Mouse (Mus musculus) intestine, embryonic 15.5 days (tissue): ENCODE measurements around the gene Gm16253. TPM values are rescaled to one million over a fixed set of nuclear protein-coding genes. Genes with fewer than 3 reads are reported as not detected.

Experiments used
- ATAC-seq: fragments of 200-750 bp; cut with Nextera tagmentation; 2 replicates; pipeline ENCODE4 v1.8.0; 2017; ENCODE audit warnings: moderate TSS enrichment, moderate library complexity
- H3K27ac ChIP-seq: fragments of 300-500 bp; sonication (generic); 2 replicates; pipeline ENCODE4 v1.5.1; 2015; ENCODE audit warnings: mild to moderate bottlenecking, inconsistent platforms
- H3K27me3 ChIP-seq: fragments of 300-500 bp; sonication (generic); replicated peaks from 2 replicates; pipeline ENCODE4 v1.6.1; 2015; ENCODE audit warnings: inconsistent platforms
- H3K36me3 ChIP-seq: fragments of 300-500 bp; sonication (generic); 2 replicates; pipeline ENCODE4 v1.6.1; 2015; ENCODE audit warnings: inconsistent platforms
- H3K4me1 ChIP-seq: fragments of 300-500 bp; sonication (generic); replicated peaks from 2 replicates; pipeline ENCODE4 v1.6.1; 2015; ENCODE audit warnings: inconsistent platforms
- H3K4me2 ChIP-seq: fragments of 300-500 bp; sonication (generic); replicated peaks from 2 replicates; pipeline ENCODE4 v1.6.1; 2015; ENCODE audit warnings: mild to moderate bottlenecking, inconsistent platforms
- H3K4me3 ChIP-seq: fragments of 300-500 bp; sonication (generic); replicated peaks from 2 replicates; pipeline ENCODE4 v1.5.1; 2015; ENCODE audit warnings: inconsistent platforms
- H3K9ac ChIP-seq: fragments of 300-500 bp; sonication (generic); 2 replicates; pipeline ENCODE4 v1.6.1; 2015; ENCODE audit warnings: inconsistent platforms
- H3K9me3 ChIP-seq: fragments of 300-500 bp; sonication (generic); 2 replicates; pipeline ENCODE4 v1.6.1; 2016; ENCODE audit warnings: inconsistent platforms
- WGBS: fragments of 180-500 bp; shearing (Covaris S2); methylation state at CpG from one replicate; pipeline ENCODE4 v1.1.7; 2015; 5-methylcytosine and 5-hydroxymethylcytosine counted together
- polyA plus RNA-seq: library from polyadenylated mRNA; unstranded; fragments of >200 nt; fragmentation: Nextera tagmentation; extraction: Ambion mirVana; gene quantifications from 2 replicates; pipeline ENCODE4 v1.2.1, GENCODE M21; 2015

Gene Gm16253
- polyA plus RNA-seq, 1 experiment from 2014 or later: 0.67 TPM

- H3K36me3 ChIP-seq: no peaks in the 10 kb centered on the region
- H3K4me1 ChIP-seq: peaks cover 15% of the 10 kb centered on the region
- H3K27me3 ChIP-seq: no peaks in the 10 kb centered on the region
- no peak overlapping the region for H3K4me2 ChIP-seq
- ATAC-seq: no peak
- whole genome bisulfite sequencing: 79% methylated on average over 8 of the region's 8 CpGs
- H3K4me3 ChIP-seq: no peak overlapping the region
- no peak overlapping the region for H3K27ac ChIP-seq
- no peaks in the 10 kb centered on the region for H3K9me3 ChIP-seq
- H3K9ac ChIP-seq: no peak overlapping the region
These were observed 8.2 kb upstream of the Gm16253 start for GRCm38 (mm10) chr3:96568605-96569004.

- no peak for ATAC-seq
- Histone ChIP-seq H3K27ac (no peak overlapping the region), H3K4me2 (no peak overlapping the region), H3K4me3 (no peak overlapping the region), H3K27me3 (no peaks in the 10 kb centered on the region), H3K4me1 (peaks cover 6% of the 10 kb centered on the region), H3K9ac (no peak overlapping the region), H3K36me3 (no peaks in the 10 kb centered on the region), H3K9me3 (no peaks in the 10 kb centered on the region)
- WGBS: 91% methylated on average over 13 of the region's 13 CpGs
These were observed 7.3 kb upstream of the Gm16253 start for GRCm38 (mm10) chr3:96569506-96569905.

GRCm38 (mm10) chr3:96569966-96570605 lies 6.7 kb upstream of the Gm16253 start:
- Histone ChIP-seq H3K27me3 (no peaks in the 10 kb centered on the region), H3K9me3 (no peaks in the 10 kb centered on the region), H3K27ac (no peak overlapping the region), H3K4me1 (peaks cover 4% of the 10 kb centered on the region; the same call in 1 of the 2 replicates), H3K36me3 (no peaks in the 10 kb centered on the region), H3K4me2 (no peak overlapping the region), H3K9ac (no peak overlapping the region), H3K4me3 (no peak overlapping the region)
- no peak for ATAC-seq
- 80% methylated on average over 11 of the region's 11 CpGs for WGBS

GRCm38 (mm10) chr3:96570643-96571042 lies 6.1 kb upstream of the Gm16253 start:
- no peak for ATAC-seq
- WGBS: 65% methylated on average over 7 of the region's 7 CpGs

GRCm38 (mm10) chr3:96571336-96571735 lies 5.4 kb upstream of the Gm16253 start:
- Histone ChIP-seq H3K4me1 (peaks cover 15% of the 10 kb centered on the region), H3K4me3 (no peak overlapping the region), H3K4me2 (no peak overlapping the region), H3K27ac (no peak overlapping the region), H3K36me3 (no peaks in the 10 kb centered on the region), H3K9me3 (no peaks in the 10 kb centered on the region), H3K9ac (no peak overlapping the region), H3K27me3 (no peaks in the 10 kb centered on the region)
- WGBS: 86% methylated on average over 2 of the region's 2 CpGs
- ATAC-seq: no peak

More at GRCm38 (mm10) chr3:96570643-96571042, 6.1 kb upstream of the Gm16253 start:
- Histone ChIP-seq H3K4me2 (no peak overlapping the region), H3K36me3 (no peaks in the 10 kb centered on the region), H3K27ac (no peak overlapping the region), H3K4me1 (peaks cover 9% of the 10 kb centered on the region; the same call in 1 of the 2 replicates), H3K9ac (no peak overlapping the region), H3K27me3 (no peaks in the 10 kb centered on the region), H3K9me3 (no peaks in the 10 kb centered on the region), H3K4me3 (no peak overlapping the region)

GRCm38 (mm10) chr3:96571896-96572698 lies 4.7 kb upstream of the Gm16253 start:
- Histone ChIP-seq H3K9ac (no peak overlapping the region), H3K4me3 (no peak overlapping the region), H3K4me2 (no peak overlapping the region), H3K27ac (0 out of 2 replicates have a peak overlapping the region, but pooled peaks have one; percentile 34), H3K36me3 (no peaks in the 10 kb centered on the region), H3K27me3 (no peaks in the 10 kb centered on the region), H3K9me3 (no peaks in the 10 kb centered on the region), H3K4me1 (peaks cover 18% of the 10 kb centered on the region)
- WGBS: 72% methylated on average over 16 of the region's 16 CpGs
- ATAC-seq: no peak

- Histone ChIP-seq H3K27me3 (no peaks in the 10 kb centered on the region), H3K4me2 (no peak overlapping the region), H3K9me3 (no peaks in the 10 kb centered on the region), H3K4me3 (no peak overlapping the region), H3K27ac (0 out of 2 replicates have a peak overlapping the region, but pooled peaks have one; percentile 1), H3K36me3 (no peaks in the 10 kb centered on the region), H3K9ac (no peak overlapping the region), H3K4me1 (peaks cover 23% of the 10 kb centered on the region)
- no peak for ATAC-seq
- 77% methylated on average over 18 of the region's 19 CpGs for WGBS
These were observed 2.9 kb upstream of the Gm16253 start for GRCm38 (mm10) chr3:96573611-96574511.

- Histone ChIP-seq H3K36me3 (no peaks in the 10 kb centered on the region), H3K4me2 (peak overlapping the region; percentile 52)
- ATAC-seq: peak; percentile 24
These were observed 1.4 kb upstream of the Gm16253 start for GRCm38 (mm10) chr3:96575272-96575984.

GRCm38 (mm10) chr3:96576005-96576658 lies 652 bp upstream of the Gm16253 start:
- Histone ChIP-seq H3K4me1 (peaks cover 26% of the 10 kb centered on the region), H3K9ac (no peak overlapping the region), H3K27ac (peak overlapping the region; percentile 93), H3K4me2 (peak overlapping the region; percentile 52), H3K4me3 (0 out of 2 replicates have a peak overlapping the region, but pooled peaks have one; percentile 9), H3K36me3 (no peaks in the 10 kb centered on the region), H3K9me3 (no peaks in the 10 kb centered on the region), H3K27me3 (no peaks in the 10 kb centered on the region)
- ATAC-seq: peak; percentile 68
- WGBS: 25% methylated on average over 14 of the region's 14 CpGs

More at GRCm38 (mm10) chr3:96575272-96575984, 1.4 kb upstream of the Gm16253 start:
- no peaks in the 10 kb centered on the region for H3K9me3 ChIP-seq
- H3K9ac ChIP-seq: no peak overlapping the region
- H3K27ac ChIP-seq: peak overlapping the region; percentile 93
- H3K27me3 ChIP-seq: no peaks in the 10 kb centered on the region
- WGBS: 67% methylated on average over 8 of the region's 8 CpGs
- peaks cover 26% of the 10 kb centered on the region for H3K4me1 ChIP-seq
- no peak overlapping the region for H3K4me3 ChIP-seq

- Histone ChIP-seq H3K4me2 (peak overlapping the region; percentile 52; the same call in 1 of the 2 replicates), H3K27ac (peak overlapping the region; percentile 93), H3K4me1 (peaks cover 26% of the 10 kb centered on the region), H3K27me3 (no peaks in the 10 kb centered on the region), H3K9me3 (no peaks in the 10 kb centered on the region), H3K9ac (no peak overlapping the region), H3K4me3 (no peak overlapping the region), H3K36me3 (no peaks in the 10 kb centered on the region)
- WGBS: 67% methylated on average over 4 of the region's 4 CpGs
- no peak for ATAC-seq
These were observed 782 bp downstream of the Gm16253 start for GRCm38 (mm10) chr3:96577566-96577965.

GRCm38 (mm10) chr3:96578561-96579238 lies 1.9 kb downstream of the Gm16253 start:
- Histone ChIP-seq H3K9ac (no peak overlapping the region), H3K36me3 (no peaks in the 10 kb centered on the region), H3K27me3 (no peaks in the 10 kb centered on the region), H3K27ac (no peak overlapping the region), H3K9me3 (no peaks in the 10 kb centered on the region), H3K4me3 (no peak overlapping the region), H3K4me1 (peaks cover 26% of the 10 kb centered on the region), H3K4me2 (no peak overlapping the region)
- WGBS: 82% methylated on average over 12 of the region's 12 CpGs
- no peak for ATAC-seq
